Mouse (Mus musculus): ENCODE results near the gene Jmy.

GRCm38 (mm10) chr13:93546011-93546410 lies 46.4 kb upstream of the Jmy start:
- TF ChIP-seq POLR2A (IDR thresholded peaks at IDR 0.05; ENCODE audit: low read depth, low read length): no peak
- TF ChIP-seq CTCF (IDR thresholded peaks at IDR 0.05; ENCODE audit: borderline replicate concordance, insufficient read depth, low read length): no peak

Data from embryonic fibroblast, embryonic 13.5 days (primary cell).